Mouse (Mus musculus) 3T3-L1 (cell line): ENCODE measurements around the gene Ppp2r5b.

ENCODE experiments used
- DNase-seq: peaks from one replicate; pipeline ENCODE4 v3.0.0-alpha.2; 2015; ENCODE audit warnings: low read depth, low spot score

Gene Ppp2r5b

GRCm38 (mm10) chr19:6268670-6269132 is 33.0 kb upstream of the Ppp2r5b start:
- no peak for DNase-seq

GRCm38 (mm10) chr19:6268170-6268528 is 32.5 kb upstream of the Ppp2r5b start:
- peak; percentile 96 for DNase-seq

GRCm38 (mm10) chr19:6267306-6268169 is 31.9 kb upstream of the Ppp2r5b start:
- DNase-seq, result no peak

GRCm38 (mm10) chr19:6265727-6266182 is 30.1 kb upstream of the Ppp2r5b start:
- no peak for DNase-seq

- no peak for DNase-seq
Measured at GRCm38 (mm10) chr19:6264945-6265344, 29.3 kb upstream of the Ppp2r5b start.

GRCm38 (mm10) chr19:6264200-6264599 is 28.5 kb upstream of the Ppp2r5b start:
- no peak for DNase-seq

GRCm38 (mm10) chr19:6262839-6263433 is 27.3 kb upstream of the Ppp2r5b start:
- no peak for DNase-seq

- DNase-seq, result peak; percentile 78
Measured at GRCm38 (mm10) chr19:6262222-6262621, 26.6 kb upstream of the Ppp2r5b start.

- DNase-seq, result no peak
Measured at GRCm38 (mm10) chr19:6261379-6261778, 25.7 kb upstream of the Ppp2r5b start.

GRCm38 (mm10) chr19:6260946-6261345 is 25.3 kb upstream of the Ppp2r5b start:
- no peak for DNase-seq

- DNase-seq, result peak; percentile 51
Measured at GRCm38 (mm10) chr19:6260428-6260827, 24.8 kb upstream of the Ppp2r5b start.

GRCm38 (mm10) chr19:6253021-6253420 is 17.3 kb upstream of the Ppp2r5b start:
- DNase-seq, result no peak

GRCm38 (mm10) chr19:6247526-6248300 is 12.0 kb upstream of the Ppp2r5b start:
- no peak for DNase-seq

GRCm38 (mm10) chr19:6245806-6246205 is 10.1 kb upstream of the Ppp2r5b start:
- peak; percentile 49 for DNase-seq

GRCm38 (mm10) chr19:6243226-6243625 is 7.6 kb upstream of the Ppp2r5b start:
- no peak for DNase-seq

GRCm38 (mm10) chr19:6242281-6242680 is 6.6 kb upstream of the Ppp2r5b start:
- DNase-seq, result peak; percentile 90

GRCm38 (mm10) chr19:6241274-6242107 is 5.8 kb upstream of the Ppp2r5b start, which contains the start of gene Atg2a:
Atg2a (plus strand) TSS chr19:6241668.
- peak; percentile 100 for DNase-seq

GRCm38 (mm10) chr19:6240725-6241124 is 5.1 kb upstream of the Ppp2r5b start:
- DNase-seq, result no peak

GRCm38 (mm10) chr19:6240136-6240535 is 4.5 kb upstream of the Ppp2r5b start:
- no peak for DNase-seq

- no peak for DNase-seq
Measured at GRCm38 (mm10) chr19:6238740-6239139, 3.1 kb upstream of the Ppp2r5b start.

- no peak for DNase-seq
Measured at GRCm38 (mm10) chr19:6236842-6237241, 1.2 kb upstream of the Ppp2r5b start.
